Mouse (Mus musculus): ENCODE measurements around the gene Cfap299. TPM values are rescaled to one million over a fixed set of nuclear protein-coding genes. Genes with fewer than 3 reads are reported as not detected.

The Cfap299 gene
- not detected for polyA plus RNA-seq (2014; fragmentation: Illumina TruSeq; extraction: RNeasy Lipid Tissue Mini Kit (QIAGEN cat#74804); ENCODE audit: low read depth, low replicate concordance)

GRCm38 (mm10) chr5:98328848-98329624 lies at the start of gene Cfap299:
Gene Cfap299, plus strand, starts transcription at chr5:98329304.

GRCm38 (mm10) chr5:98552395-98552794 lies 223.3 kb downstream of the Cfap299 start, which contains the start of gene Gm11111:
Gene Gm11111, plus strand, starts transcription at chr5:98552695.

Other genes with a start within 250 kb of the Cfap299 start
- not detected for gene Prdm8, start 162.1 kb upstream of the Cfap299 start, polyA plus RNA-seq (2014; fragmentation: Illumina TruSeq; extraction: RNeasy Lipid Tissue Mini Kit (QIAGEN cat#74804); ENCODE audit: low read depth, low replicate concordance)
- gene Fgf5, start 75.1 kb upstream of the Cfap299 start, polyA plus RNA-seq (2014; fragmentation: Illumina TruSeq; extraction: RNeasy Lipid Tissue Mini Kit (QIAGEN cat#74804); ENCODE audit: low read depth, low replicate concordance): not detected
- gene Gm11111, start 223.4 kb downstream of the Cfap299 start, polyA plus RNA-seq (2014; fragmentation: Illumina TruSeq; extraction: RNeasy Lipid Tissue Mini Kit (QIAGEN cat#74804); ENCODE audit: low read depth, low replicate concordance): not detected